Mouse (Mus musculus): ENCODE results near the gene Sgk2.

DNA sequence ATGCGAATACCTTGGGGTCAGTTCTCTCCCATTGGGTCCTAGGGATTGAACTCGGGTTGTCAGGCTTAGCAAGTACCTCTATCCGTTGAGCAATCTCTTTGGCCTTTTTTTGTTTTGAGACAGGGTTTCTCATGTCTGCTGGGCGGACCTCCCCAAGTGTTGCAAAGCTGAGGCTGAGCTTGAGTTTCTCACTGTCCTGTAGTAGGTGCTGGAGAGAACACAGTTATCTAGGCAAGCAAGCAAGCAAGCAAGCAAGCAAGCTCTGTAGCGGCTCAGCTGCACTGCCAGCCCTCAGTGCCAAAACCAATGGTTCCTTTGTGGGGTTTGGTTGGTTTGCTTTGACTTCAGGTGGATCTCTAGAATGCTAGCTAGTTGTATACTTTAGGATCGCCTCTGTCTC is 73.5 kb downstream of the Sgk2 start:
- TF ChIP-seq CTCF (IDR thresholded peaks at IDR 0.05; ENCODE audit: borderline replicate concordance, extremely low read depth, insufficient read depth, insufficient read length) (no peak), POLR2A (IDR thresholded peaks at IDR 0.05; ENCODE audit: borderline replicate concordance, extremely low read depth, insufficient read depth, insufficient read length, poor library complexity, severe bottlenecking) (no peak)

Measured in brain, embryonic 14.5 days (tissue).